Mouse (Mus musculus): ENCODE measurements around the gene Prpf4.

- TF ChIP-seq POLR2A (IDR thresholded peaks at IDR 0.05; ENCODE audit: low read depth, low read length) (no peak), CTCF (IDR thresholded peaks at IDR 0.05; ENCODE audit: borderline replicate concordance, insufficient read depth, low read length) (no peak)
These were observed 26.5 kb downstream of the Prpf4 start, which contains the start of gene Rnf183 for GRCm38 (mm10) chr4:62435081-62435480.

All from embryonic fibroblast, embryonic 13.5 days (primary cell).